Mouse (Mus musculus) cortical plate, adult 2 months (tissue): ENCODE results near the gene Trim12c.

Experiments
- CTCF ChIP-seq: fragments of 200-500 bp; IDR thresholded peaks from 2 replicates; pipeline ENCODE4 v1.5.1; 2011; ENCODE audit warnings: mild to moderate bottlenecking, control low read depth, low read length; ENCODE audit not compliant: insufficient read depth; ENCODE audit errors: extremely low read depth
- POLR2A ChIP-seq: fragments of 200-500 bp; IDR thresholded peaks from 2 replicates; pipeline ENCODE4 v1.6.1; 2011; ENCODE audit warnings: mild to moderate bottlenecking, low read length, control low read depth; ENCODE audit not compliant: insufficient read depth; ENCODE audit errors: extremely low read depth

DNA sequence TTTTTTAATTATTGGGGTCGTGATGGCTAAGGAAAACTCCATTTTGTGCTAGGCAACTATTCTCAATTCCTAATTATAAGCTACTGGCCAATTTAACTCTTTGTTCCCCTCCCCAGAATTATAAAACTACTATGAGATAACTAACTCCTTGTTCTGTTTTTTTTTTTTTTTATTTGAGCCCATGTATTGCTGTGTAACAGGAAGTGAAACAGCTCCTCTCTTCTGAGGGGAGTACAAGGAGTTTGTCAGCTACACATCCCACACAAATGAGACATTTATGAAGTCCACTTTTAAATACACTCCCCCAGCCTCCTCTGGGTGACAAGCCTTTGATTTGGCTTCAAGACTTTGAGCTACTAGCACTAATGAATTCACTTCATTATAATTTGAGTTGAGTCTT lies 45.3 kb upstream of the Trim12c start:
- TF ChIP-seq CTCF, result no peak
- TF ChIP-seq POLR2A, result no peak
